Mouse (Mus musculus): ENCODE results near the gene Frmd4b.

The Frmd4b gene

GRCm38 (mm10) chr6:97239360-97239759 is 378.0 kb downstream of the Frmd4b start:
- DNase-seq = no peak

All from liver (tissue).